Comparison of ENCODE assay signal across 28 mouse cellular contexts in the genomic region with DNA sequence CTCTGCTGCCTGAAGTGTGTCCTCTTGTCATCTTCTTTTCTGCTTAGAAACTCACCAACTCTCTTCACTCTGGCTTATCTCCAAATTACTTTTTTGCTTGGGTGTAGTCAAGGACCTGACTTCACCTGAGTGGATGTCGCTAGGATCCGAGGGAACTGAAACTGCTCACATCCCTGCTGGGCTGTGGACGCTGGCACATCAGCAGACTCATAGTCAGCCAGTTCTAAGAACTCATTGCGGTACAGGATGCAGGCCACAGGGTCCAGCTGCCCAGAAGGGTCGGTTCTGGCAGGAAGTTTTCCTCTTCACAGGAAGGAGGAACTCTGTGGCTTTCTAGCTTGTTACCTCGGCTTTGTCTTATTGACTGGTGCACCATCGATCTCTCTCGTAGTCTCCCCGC.
DNase-seq lines count a peak whose midpoint lies in the region; ATAC-seq and TF ChIP-seq lines count a peak whose summit lies in the region.
"Had no signal": no experiment of that assay in that cellular context is flagged by ENCODE, and none has a peak within 500 bp of the region (broad histone marks: within the 10 kb centered on the region; RNA-seq: fewer than 3 reads in every experiment).

No protein-coding gene starts in this region.

- no peak for TF ChIP-seq CTCF in lung, postnatal 0 days (IDR thresholded peaks at IDR 0.05)
- TF ChIP-seq CTCF in CH12.LX (conservative IDR thresholded peaks at IDR 0.05 in 1 of 2, IDR thresholded peaks at IDR 0.05 in 1 of 2; ENCODE audit: low read depth in 2 of 2, low read length in 2 of 2), result no peak
- TF ChIP-seq CTCF in kidney, adult 2 months (conservative IDR thresholded peaks at IDR 0.05; ENCODE audit: insufficient read depth, insufficient read length, low read depth, low read length), result no peak

- no peaks in the 10 kb centered on the region for H3K36me3 ChIP-seq in lung, postnatal 0 days (ENCODE audit: insufficient read depth, low read length)
- no peaks in the 10 kb centered on the region for H3K36me3 ChIP-seq in CH12.LX (replicated peaks in 1 of 2; ENCODE audit: control insufficient read depth in 1 of 2, insufficient read depth in 1 of 2, low read length in 1 of 2)
- H3K36me3 ChIP-seq in splenic B cell, adult 2 months (ENCODE audit: control insufficient read depth, insufficient read depth, low read length, poor library complexity, severe bottlenecking), result no peaks in the 10 kb centered on the region
- no peaks in the 10 kb centered on the region for H3K36me3 ChIP-seq in forebrain, embryonic 12.5 days (replicated peaks)
- no peaks in the 10 kb centered on the region for H3K36me3 ChIP-seq in kidney, adult 2 months (ENCODE audit: control insufficient read depth, insufficient read depth, low read length)
- H3K36me3 ChIP-seq: embryonic facial prominence, embryonic 10.5 days; embryonic facial prominence, embryonic 13.5 days; heart, embryonic 13.5 days had no signal

- in situ Hi-C loops in CH12.LX (cut with MboI; ENCODE audit: low pct_ligation_motif_present, low pct_unique_long_range_greater_than_20kb, low sequenced_read_pairs), result no loop called here

- no peaks in the 10 kb centered on the region for H3K9me3 ChIP-seq in lung, postnatal 0 days (ENCODE audit: low read length)
- H3K9me3 ChIP-seq in CH12.LX (replicated peaks; ENCODE audit: low read length), result peaks cover 2% of the 10 kb centered on the region
- no peaks in the 10 kb centered on the region for H3K9me3 ChIP-seq in forebrain, embryonic 12.5 days
- H3K9me3 ChIP-seq: embryonic facial prominence, embryonic 10.5 days; embryonic facial prominence, embryonic 13.5 days; forebrain, embryonic 13.5 days; heart, embryonic 13.5 days had no signal

- TF ChIP-seq RAD21 in CH12.LX (IDR thresholded peaks at IDR 0.05; ENCODE audit: low read depth, low read length), result no peak

- dilution Hi-C loops in CH12.LX (cut with MboI; ENCODE audit: extremely low pct_ligation_motif_present, extremely low pct_unique_long_range_greater_than_20kb, low sequenced_read_pairs), result no loop called here

- no peak overlapping the region for H3K9ac ChIP-seq in lung, postnatal 0 days (replicated peaks; ENCODE audit: low read depth)
- no peak overlapping the region for H3K9ac ChIP-seq in CH12.LX (ENCODE audit: insufficient read depth, low read depth)
- H3K9ac ChIP-seq in forebrain, embryonic 12.5 days, result no peak overlapping the region
- H3K9ac ChIP-seq: embryonic facial prominence, embryonic 13.5 days; forebrain, embryonic 13.5 days; heart, embryonic 13.5 days; hindbrain, embryonic 14.5 days had no signal

- ATAC-seq in lung, postnatal 0 days, result no peak
- peak; percentile 48; the same call in 1 of the 2 replicates for ATAC-seq in granulocyte monocyte progenitor cell, adult 5-6 weeks (replicated peaks; ENCODE audit: poor library complexity, severe bottlenecking)
- ATAC-seq in forebrain, embryonic 12.5 days (ENCODE audit: low FRiP score), result no peak
- ATAC-seq: CD4-positive, CD25-positive, alpha-beta regulatory T cell, adult 4 months; forebrain, embryonic 13.5 days; forebrain, embryonic 16.5 days; hindbrain, postnatal 0 days; inflammation-experienced regulatory T-cells, adult 6 months; intestine, embryonic 16.5 days had no signal

- no peak overlapping the region for H3K4me3 ChIP-seq in lung, postnatal 0 days (ENCODE audit: low read depth, low read length)
- H3K4me3 ChIP-seq in CH12.LX (replicated peaks in 1 of 3; ENCODE audit: low read depth in 2 of 3, low read length in 2 of 3, poor library complexity in 1 of 3), result no peak overlapping the region
- no peak overlapping the region for H3K4me3 ChIP-seq in forebrain, embryonic 12.5 days (replicated peaks)
- no peak overlapping the region for H3K4me3 ChIP-seq in kidney, adult 2 months (ENCODE audit: insufficient read depth, low read depth, low read length)
- H3K4me3 ChIP-seq: embryonic facial prominence, embryonic 10.5 days; embryonic facial prominence, embryonic 13.5 days; erythroblast, embryonic 14.5 days; forebrain, embryonic 13.5 days; heart, embryonic 13.5 days had no signal

- H3K27ac ChIP-seq in lung, postnatal 0 days (ENCODE audit: low read length), result no peak overlapping the region
- no peak overlapping the region for H3K27ac ChIP-seq in CH12.LX (ENCODE audit: insufficient read depth, low read depth)
- no peak overlapping the region for H3K27ac ChIP-seq in forebrain, embryonic 12.5 days
- no peak overlapping the region for H3K27ac ChIP-seq in kidney, adult 2 months (ENCODE audit: insufficient read depth, low read depth, low read length)
- H3K27ac ChIP-seq: embryonic facial prominence, embryonic 10.5 days; embryonic facial prominence, embryonic 13.5 days; forebrain, embryonic 13.5 days; heart, embryonic 13.5 days; hindbrain, embryonic 14.5 days; hindbrain, postnatal 0 days had no signal

- TF ChIP-seq POLR2A in CH12.LX (IDR thresholded peaks at IDR 0.05; ENCODE audit: low read depth, low read length), result no peak
- TF ChIP-seq POLR2A in kidney, adult 2 months (IDR thresholded peaks at IDR 0.05; ENCODE audit: low read depth, low read length), result no peak

- DNase-seq in lung, postnatal 36 days, result peak; percentile 27
- DNase-seq in lung, postnatal 0 days (ENCODE audit: low spot score), result no peak
- DNase-seq in CH12.LX (ENCODE audit: extremely low read depth), result peak; percentile 34
- DNase-seq in splenic B cell, adult 2 months (ENCODE audit: low read depth, low spot score), result peak; percentile 42
- DNase-seq in kidney, adult 2 months, result no peak
- DNase-seq: adrenal gland, postnatal 10 days; adrenal gland, postnatal 36 days; cerebellum, adult 11 months; cerebellum, adult 2 months; cerebellum, adult 9-11 months; cerebellum, postnatal 25 days; embryo, embryonic 11 days; gastrocnemius, postnatal 25 days; heart, postnatal 14 days; heart, postnatal 4 days had no signal

- 43% methylated on average over 9 of the region's 9 CpGs for WGBS in lung, postnatal 0 days
- 88% methylated on average over 9 of the region's 9 CpGs for WGBS in forebrain, embryonic 12.5 days
- WGBS in kidney, adult 2 months, result 70% methylated on average over 9 of the region's 9 CpGs

- no peak for TF ChIP-seq EP300 in lung, postnatal 0 days (IDR thresholded peaks at IDR 0.05)
- TF ChIP-seq EP300 in CH12.LX (IDR thresholded peaks at IDR 0.05; ENCODE audit: low read length), result peak; percentile 40; the same call in 1 of the 2 replicates

- H3K4me1 ChIP-seq in lung, postnatal 0 days (ENCODE audit: insufficient read depth, low read depth, low read length), result no peaks in the 10 kb centered on the region
- H3K4me1 ChIP-seq in CH12.LX (ENCODE audit: control insufficient read depth in 1 of 2, insufficient read depth in 2 of 2), result peaks cover 23 to 47% of the 10 kb centered on the region in 2 experiments
- H3K4me1 ChIP-seq in forebrain, embryonic 12.5 days, result peaks cover 14% of the 10 kb centered on the region
- H3K4me1 ChIP-seq in kidney, adult 2 months (ENCODE audit: control insufficient read depth, insufficient read depth, low read length), result no peaks in the 10 kb centered on the region
- H3K4me1 ChIP-seq: embryonic facial prominence, embryonic 13.5 days; heart, embryonic 13.5 days had no signal

- no peaks in the 10 kb centered on the region for H3K79me2 ChIP-seq in CH12.LX (replicated peaks; ENCODE audit: control insufficient read depth, extremely low read depth, insufficient read depth, poor library complexity, severe bottlenecking)

- H3K27me3 ChIP-seq in lung, postnatal 0 days (replicated peaks; ENCODE audit: insufficient read depth, low read length), result no peaks in the 10 kb centered on the region
- no peaks in the 10 kb centered on the region for H3K27me3 ChIP-seq in CH12.LX (replicated peaks)
- H3K27me3 ChIP-seq in splenic B cell, adult 2 months (ENCODE audit: control insufficient read depth, insufficient read depth, low read length, poor library complexity, severe bottlenecking), result no peaks in the 10 kb centered on the region
- H3K27me3 ChIP-seq in forebrain, embryonic 12.5 days, result peaks cover 39% of the 10 kb centered on the region
- H3K27me3 ChIP-seq in kidney, adult 2 months (replicated peaks; ENCODE audit: control insufficient read depth, insufficient read depth, low read length), result no peaks in the 10 kb centered on the region
- H3K27me3 ChIP-seq: embryonic facial prominence, embryonic 13.5 days; heart, embryonic 13.5 days had no signal

- H3K4me2 ChIP-seq in lung, postnatal 0 days (replicated peaks; ENCODE audit: low read depth, low read length), result no peak overlapping the region
- no peak overlapping the region for H3K4me2 ChIP-seq in CH12.LX (ENCODE audit: insufficient read depth, low read depth, poor library complexity, severe bottlenecking)
- no peak overlapping the region for H3K4me2 ChIP-seq in forebrain, embryonic 12.5 days
- H3K4me2 ChIP-seq: embryonic facial prominence, embryonic 13.5 days; forebrain, embryonic 13.5 days; heart, embryonic 13.5 days; hindbrain, embryonic 14.5 days had no signal

TF ChIP-seq in CH12.LX, 34 proteins besides CTCF, POLR2A, EP300 and RAD21 (continues in another document):
- TF ChIP-seq NELFE (IDR thresholded peaks at IDR 0.05; ENCODE audit: low read depth, low read length), result no peak
- no peak for TF ChIP-seq ZNF384 (IDR thresholded peaks at IDR 0.05; ENCODE audit: low read depth, low read length)
- TF ChIP-seq JUN (IDR thresholded peaks at IDR 0.05; ENCODE audit: insufficient read depth, low read depth, low read length), result no peak
- no peak for TF ChIP-seq USF2 (conservative IDR thresholded peaks at IDR 0.05; ENCODE audit: low read depth, low read length)
- no peak for TF ChIP-seq BHLHE40 (IDR thresholded peaks at IDR 0.05; ENCODE audit: low read depth, low read length)
- no peak for TF ChIP-seq PAX5 (IDR thresholded peaks at IDR 0.05; ENCODE audit: low read length)
- no peak for TF ChIP-seq RCOR1 (conservative IDR thresholded peaks at IDR 0.05; ENCODE audit: low read depth, low read length)
- no peak for TF ChIP-seq ZKSCAN1 (IDR thresholded peaks at IDR 0.05; ENCODE audit: borderline replicate concordance, low read depth, low read length)
- TF ChIP-seq MAFK (IDR thresholded peaks at IDR 0.05; ENCODE audit: insufficient replicate concordance, low read length), result no peak
- TF ChIP-seq GABPA (IDR thresholded peaks at IDR 0.05; ENCODE audit: insufficient replicate concordance, low read depth, low read length), result no peak
- no peak for TF ChIP-seq TCF12 (IDR thresholded peaks at IDR 0.05; ENCODE audit: low read depth, low read length)
- TF ChIP-seq ETS1 (conservative IDR thresholded peaks at IDR 0.05; ENCODE audit: low read depth, low read length), result no peak
- TF ChIP-seq CHD1 (IDR thresholded peaks at IDR 0.05; ENCODE audit: low read depth, low read length), result no peak
- TF ChIP-seq TBP (conservative IDR thresholded peaks at IDR 0.05; ENCODE audit: low read depth, low read length), result no peak
- TF ChIP-seq POLR2AphosphoS2 (IDR thresholded peaks at IDR 0.05; ENCODE audit: low read depth, low read length), result no peak
- TF ChIP-seq SIN3A (IDR thresholded peaks at IDR 0.05; ENCODE audit: low read length), result no peak
- TF ChIP-seq MAX (IDR thresholded peaks at IDR 0.05; ENCODE audit: low read length), result no peak
- no peak for TF ChIP-seq SMC3 (IDR thresholded peaks at IDR 0.05; ENCODE audit: low read depth, low read length)
- no peak for TF ChIP-seq NRF1 (IDR thresholded peaks at IDR 0.05; ENCODE audit: low read depth, low read length)

Comparison
In these comparisons a context has a peak if more than half of its experiments do, and no peak if none do; other contexts are left out.
1. DNase-seq: peak in lung, postnatal 36 days (single experiment), CH12.LX (single experiment) and splenic B cell, adult 2 months (single experiment); none in lung, postnatal 0 days (single experiment) and kidney, adult 2 months (single experiment).